Mouse (Mus musculus) embryo, embryonic 11 days (tissue): ENCODE results near the gene Olfr491.

Source experiments
- DNase-seq: peaks from one replicate; pipeline ENCODE4 v3.0.0-alpha.2; 2015

The Olfr491 gene

GRCm38 (mm10) chr7:108313151-108313550 lies at the start of gene Olfr491:
Olfr491 (plus strand) TSS chr7:108313451.
- DNase-seq = no peak

- no peak for DNase-seq
Measured at GRCm38 (mm10) chr7:108288834-108289233, 24.4 kb upstream of the Olfr491 start, which contains the start of gene Olfr490. Olfr490 (minus strand) TSS chr7:108288934.

GRCm38 (mm10) chr7:108323574-108323973 lies 10.3 kb downstream of the Olfr491 start, which contains the start of gene Olfr492:
Olfr492 (minus strand) TSS chr7:108323674.
- no peak for DNase-seq

- no peak for DNase-seq
Measured at GRCm38 (mm10) chr7:108346879-108347278, 33.6 kb downstream of the Olfr491 start, which contains the start of gene Olfr493. Olfr493 (minus strand) TSS chr7:108346979.

- no peak for DNase-seq
Measured at GRCm38 (mm10) chr7:108365035-108365434, 51.8 kb downstream of the Olfr491 start, which contains the start of gene Olfr494. Olfr494 (plus strand) TSS chr7:108365335.
